Mouse (Mus musculus) stomach, embryonic 16.5 days (tissue): ENCODE data around the gene Zfp839. TPM values are rescaled to one million over a fixed set of nuclear protein-coding genes. Genes with fewer than 3 reads are reported as not detected.

Experiments
- ATAC-seq: fragments of 200-750 bp; cut with Nextera tagmentation; 2 replicates; pipeline ENCODE4 v1.8.0; 2017; ENCODE audit warnings: moderate number of reproducible peaks, moderate TSS enrichment; ENCODE audit not compliant: insufficient read depth, low FRiP score
- H3K27ac ChIP-seq: fragments of 300-500 bp; sonication (generic); 2 replicates; pipeline ENCODE4 v1.5.1; 2014; ENCODE audit warnings: low read length
- H3K27me3 ChIP-seq: fragments of 300-500 bp; sonication (generic); 2 replicates; pipeline ENCODE4 v1.6.1; 2014; ENCODE audit warnings: low read length, control low read depth, mixed read lengths; ENCODE audit not compliant: control insufficient read depth, insufficient read depth
- H3K36me3 ChIP-seq: fragments of 300-500 bp; sonication (generic); 2 replicates; pipeline ENCODE4 v1.6.1; 2014; ENCODE audit warnings: low read length; ENCODE audit not compliant: control insufficient read depth, insufficient read depth
- H3K4me1 ChIP-seq: fragments of 300-500 bp; sonication (generic); 2 replicates; pipeline ENCODE4 v1.6.1; 2014; ENCODE audit warnings: low read length, control low read depth, mixed read lengths; ENCODE audit not compliant: control insufficient read depth, insufficient read depth
- H3K4me2 ChIP-seq: fragments of 300-500 bp; sonication (generic); 2 replicates; pipeline ENCODE4 v1.6.1; 2014; ENCODE audit warnings: low read depth, low read length, mixed read lengths
- H3K4me3 ChIP-seq: fragments of 300-500 bp; sonication (generic); replicated peaks from 2 replicates; pipeline ENCODE4 v1.5.1; 2014; ENCODE audit warnings: mild to moderate bottlenecking, low read length
- H3K9ac ChIP-seq: fragments of 300-500 bp; sonication (generic); 2 replicates; pipeline ENCODE4 v1.6.1; 2014; ENCODE audit warnings: low read length
- H3K9me3 ChIP-seq: fragments of 300-500 bp; sonication (generic); replicated peaks from 2 replicates; pipeline ENCODE4 v1.6.1; 2016; ENCODE audit warnings: low read length, control low read depth; ENCODE audit not compliant: control insufficient read depth
- WGBS: fragments of 180-500 bp; shearing (Covaris S2); extraction: QIAGEN DNeasy Blood & Tissue Kit; methylation state at CpG from one replicate; pipeline ENCODE4 v1.1.7; 2014; 5-methylcytosine and 5-hydroxymethylcytosine counted together
- polyA plus RNA-seq: library from polyadenylated mRNA; unstranded; fragments of >200 nt; fragmentation: Nextera tagmentation; extraction: Ambion mirVana; gene quantifications from 2 replicates; pipeline ENCODE4 v1.2.1, GENCODE M21; 2015

Zfp839 gene
- polyA plus RNA-seq, 1 experiment from 2014 or later, result 4.4 TPM

GRCm38 (mm10) chr12:110860293-110860692 lies 10.2 kb downstream of the Zfp839 start:
- Histone ChIP-seq H3K4me1 (no peaks in the 10 kb centered on the region), H3K9me3 (no peaks in the 10 kb centered on the region), H3K9ac (no peak overlapping the region), H3K4me3 (no peak overlapping the region), H3K27ac (no peak overlapping the region), H3K36me3 (0 out of 2 replicates have a peak, but pooled peaks cover 8% of the 10 kb centered on the region), H3K27me3 (no peaks in the 10 kb centered on the region), H3K4me2 (no peak overlapping the region)
- ATAC-seq, result no peak

- no peak for ATAC-seq
- H3K9ac ChIP-seq, result no peak overlapping the region
- H3K27ac ChIP-seq, result no peak overlapping the region
- H3K4me2 ChIP-seq, result no peak overlapping the region
- WGBS, result 52% methylated on average over 7 of the region's 7 CpGs
- no peaks in the 10 kb centered on the region for H3K27me3 ChIP-seq
- H3K36me3 ChIP-seq, result 0 out of 2 replicates have a peak, but pooled peaks cover 3% of the 10 kb centered on the region
- H3K4me1 ChIP-seq, result no peaks in the 10 kb centered on the region
- no peaks in the 10 kb centered on the region for H3K9me3 ChIP-seq
- no peak overlapping the region for H3K4me3 ChIP-seq
Observed at GRCm38 (mm10) chr12:110861256-110861655, 11.2 kb downstream of the Zfp839 start.

DNA sequence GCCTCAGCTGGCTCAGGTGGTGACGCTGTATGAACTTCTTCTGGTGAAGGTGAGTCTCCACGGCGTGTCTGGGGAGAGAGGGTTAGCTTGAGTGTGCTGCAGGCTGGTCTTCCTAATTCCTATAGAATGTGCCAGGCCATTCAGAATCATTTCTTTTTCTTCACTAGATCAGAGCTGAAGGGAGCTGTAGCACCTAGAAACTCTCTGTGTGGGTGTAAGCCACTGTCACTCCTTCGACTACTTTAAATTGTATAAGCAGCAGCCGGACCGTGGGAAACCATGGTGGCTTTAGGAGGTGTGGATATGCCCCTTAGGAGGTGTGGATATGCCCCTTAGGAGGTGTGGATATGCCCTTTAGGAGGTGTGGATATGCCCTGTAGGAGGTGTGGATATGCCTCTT lies 14.0 kb downstream of the Zfp839 start:
- no peak overlapping the region for H3K27ac ChIP-seq
- no peaks in the 10 kb centered on the region for H3K9me3 ChIP-seq
- H3K4me1 ChIP-seq, result no peaks in the 10 kb centered on the region
- H3K27me3 ChIP-seq, result no peaks in the 10 kb centered on the region
- H3K4me3 ChIP-seq, result no peak overlapping the region
- WGBS, result 93% methylated on average over 6 of the region's 6 CpGs
- H3K4me2 ChIP-seq, result no peak overlapping the region
- no peak overlapping the region for H3K9ac ChIP-seq
- no peak for ATAC-seq
- H3K36me3 ChIP-seq, result peaks cover 16% of the 10 kb centered on the region; the same call in 1 of the 2 replicates

- no peaks in the 10 kb centered on the region for H3K9me3 ChIP-seq
- peaks cover 20% of the 10 kb centered on the region for H3K36me3 ChIP-seq
- H3K9ac ChIP-seq, result no peak overlapping the region
- no peaks in the 10 kb centered on the region for H3K4me1 ChIP-seq
- no peaks in the 10 kb centered on the region for H3K27me3 ChIP-seq
- no peak overlapping the region for H3K27ac ChIP-seq
- no peak overlapping the region for H3K4me2 ChIP-seq
- WGBS, result 73% methylated on average over 5 of the region's 6 CpGs
- H3K4me3 ChIP-seq, result no peak overlapping the region
- ATAC-seq, result no peak
Observed at GRCm38 (mm10) chr12:110865571-110865970, 15.5 kb downstream of the Zfp839 start.

DNA sequence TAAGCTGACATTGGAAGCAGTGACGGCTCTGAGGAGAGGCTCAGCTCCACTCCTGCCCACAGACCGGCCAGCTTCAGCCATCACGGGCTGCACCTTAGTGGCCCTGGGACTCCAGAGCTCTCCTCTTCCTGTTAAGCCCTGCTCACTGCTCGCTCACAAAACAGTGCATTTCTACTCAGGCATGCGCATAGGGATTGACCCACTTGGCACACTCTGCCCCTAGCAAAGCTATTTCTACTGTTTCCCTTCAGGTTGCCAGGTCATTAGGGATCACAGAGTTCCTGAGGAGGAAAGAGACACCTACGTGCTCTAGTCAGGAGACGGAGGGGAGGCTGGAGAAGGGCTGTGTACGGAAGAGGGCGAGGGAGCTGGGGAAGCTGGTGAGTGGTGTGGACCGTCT lies 15.9 kb downstream of the Zfp839 start:
- no peak overlapping the region for H3K27ac ChIP-seq
- 86% methylated on average over 10 of the region's 10 CpGs for WGBS
- H3K4me3 ChIP-seq, result no peak overlapping the region
- H3K27me3 ChIP-seq, result no peaks in the 10 kb centered on the region
- ATAC-seq, result no peak
- H3K36me3 ChIP-seq, result peaks cover 20% of the 10 kb centered on the region
- H3K9me3 ChIP-seq, result no peaks in the 10 kb centered on the region
- no peaks in the 10 kb centered on the region for H3K4me1 ChIP-seq
- no peak overlapping the region for H3K4me2 ChIP-seq
- no peak overlapping the region for H3K9ac ChIP-seq

- H3K36me3 ChIP-seq, result peaks cover 23% of the 10 kb centered on the region
- H3K4me3 ChIP-seq, result no peak overlapping the region
- WGBS, result 84% methylated on average over 4 of the region's 4 CpGs
- no peaks in the 10 kb centered on the region for H3K4me1 ChIP-seq
- no peaks in the 10 kb centered on the region for H3K9me3 ChIP-seq
- no peaks in the 10 kb centered on the region for H3K27me3 ChIP-seq
- H3K27ac ChIP-seq, result no peak overlapping the region
- no peak overlapping the region for H3K4me2 ChIP-seq
- ATAC-seq, result no peak
- H3K9ac ChIP-seq, result no peak overlapping the region
Observed at GRCm38 (mm10) chr12:110870107-110870506, 20.1 kb downstream of the Zfp839 start.

DNA sequence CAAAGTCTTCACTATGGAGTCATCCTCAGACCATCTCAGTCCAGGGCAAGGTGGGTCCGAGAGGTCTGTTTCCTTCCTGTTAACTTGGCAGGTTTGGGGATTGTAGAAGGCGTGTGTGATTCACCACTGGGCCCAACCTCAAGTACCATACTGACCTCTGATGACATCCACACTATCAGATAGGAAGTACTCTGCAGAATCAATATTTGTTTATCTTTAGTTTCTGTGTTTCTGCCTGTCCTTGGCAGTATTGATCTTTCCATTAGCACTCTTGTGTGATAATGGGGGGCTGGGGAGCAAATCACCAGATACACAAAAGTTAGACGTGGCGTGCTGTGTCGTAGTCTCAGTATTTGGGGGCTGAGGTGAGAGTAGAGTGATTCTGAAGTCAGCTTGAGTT lies 21.2 kb downstream of the Zfp839 start:
- ATAC-seq, result no peak
- no peak overlapping the region for H3K4me3 ChIP-seq
- H3K36me3 ChIP-seq, result peaks cover 23% of the 10 kb centered on the region

GRCm38 (mm10) chr12:110875351-110875750 lies 25.3 kb downstream of the Zfp839 start:
- no peak overlapping the region for H3K27ac ChIP-seq
- H3K27me3 ChIP-seq, result no peaks in the 10 kb centered on the region
- 93% methylated on average over 2 of the region's 2 CpGs for WGBS
- H3K4me3 ChIP-seq, result no peak overlapping the region
- H3K9me3 ChIP-seq, result no peaks in the 10 kb centered on the region
- no peak overlapping the region for H3K9ac ChIP-seq
- no peak overlapping the region for H3K4me2 ChIP-seq
- no peaks in the 10 kb centered on the region for H3K4me1 ChIP-seq
- ATAC-seq, result no peak
- 0 out of 2 replicates have a peak, but pooled peaks cover 16% of the 10 kb centered on the region for H3K36me3 ChIP-seq

More for the DNA sequence above, 21.2 kb downstream of the Zfp839 start:
- Histone ChIP-seq H3K27ac (no peak overlapping the region), H3K4me1 (no peaks in the 10 kb centered on the region), H3K4me2 (no peak overlapping the region), H3K27me3 (no peaks in the 10 kb centered on the region), H3K9me3 (no peaks in the 10 kb centered on the region), H3K9ac (no peak overlapping the region)
- WGBS, result 71% methylated on average over 5 of the region's 5 CpGs

GRCm38 (mm10) chr12:110882291-110882690 lies 32.2 kb downstream of the Zfp839 start:
- H3K27me3 ChIP-seq, result no peaks in the 10 kb centered on the region
- H3K9me3 ChIP-seq, result no peaks in the 10 kb centered on the region
- no peak overlapping the region for H3K27ac ChIP-seq
- H3K4me2 ChIP-seq, result no peak overlapping the region
- H3K4me3 ChIP-seq, result no peak overlapping the region
- H3K36me3 ChIP-seq, result 0 out of 2 replicates have a peak, but pooled peaks cover 15% of the 10 kb centered on the region
- 88% methylated on average over 7 of the region's 7 CpGs for WGBS
- no peak overlapping the region for H3K9ac ChIP-seq
- no peak for ATAC-seq
- H3K4me1 ChIP-seq, result no peaks in the 10 kb centered on the region

GRCm38 (mm10) chr12:110885251-110885650 lies 35.2 kb downstream of the Zfp839 start:
- Histone ChIP-seq H3K27ac (no peak overlapping the region), H3K4me1 (peaks cover 14% of the 10 kb centered on the region), H3K9ac (no peak overlapping the region), H3K4me2 (no peak overlapping the region), H3K36me3 (0 out of 2 replicates have a peak, but pooled peaks cover 6% of the 10 kb centered on the region), H3K27me3 (no peaks in the 10 kb centered on the region), H3K9me3 (no peaks in the 10 kb centered on the region), H3K4me3 (no peak overlapping the region)
- WGBS, result 98% methylated on average over 2 of the region's 2 CpGs
- ATAC-seq, result no peak
